Mouse (Mus musculus): ENCODE results near the gene Kif6.

The Kif6 gene

DNA sequence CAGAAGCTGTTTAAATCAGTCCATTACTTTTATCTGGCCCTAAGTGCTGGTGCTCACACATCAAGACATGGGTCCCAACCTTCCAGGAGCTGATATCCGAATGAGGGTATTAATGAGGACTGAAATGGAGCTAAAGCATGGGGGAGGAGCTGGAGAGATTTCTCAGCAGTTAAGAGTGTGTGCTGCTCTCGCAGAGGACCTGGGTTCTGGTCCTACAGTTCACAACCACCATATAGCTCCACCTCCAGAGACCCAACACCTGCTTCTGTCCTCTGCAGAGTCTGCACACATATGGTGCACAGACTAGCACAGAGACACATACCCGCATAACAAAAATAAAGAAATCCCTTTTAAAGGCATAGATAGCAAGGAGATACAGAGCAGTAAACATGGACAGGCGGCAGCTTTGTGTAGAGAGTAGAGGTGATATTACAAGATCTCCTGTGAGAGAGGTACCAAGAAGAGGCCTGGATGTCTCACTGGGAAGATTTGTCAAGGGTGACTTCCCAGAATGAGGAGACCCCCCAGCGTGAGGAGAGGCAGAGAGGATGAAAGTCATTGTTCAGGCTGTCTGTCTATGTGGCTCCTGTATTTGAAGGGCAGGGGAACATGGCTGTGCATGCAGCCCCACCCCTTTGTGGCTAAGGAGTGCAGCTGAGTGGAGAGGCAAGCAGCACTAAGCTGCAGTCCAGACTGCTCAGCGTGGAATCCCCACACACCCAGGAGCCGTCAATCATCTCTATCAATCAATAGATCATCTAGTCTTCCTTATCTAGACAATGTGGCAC lies 173.4 kb downstream of the Kif6 start:
- no peak for DNase-seq (ENCODE audit: low spot score in 2 of 2)

DNA sequence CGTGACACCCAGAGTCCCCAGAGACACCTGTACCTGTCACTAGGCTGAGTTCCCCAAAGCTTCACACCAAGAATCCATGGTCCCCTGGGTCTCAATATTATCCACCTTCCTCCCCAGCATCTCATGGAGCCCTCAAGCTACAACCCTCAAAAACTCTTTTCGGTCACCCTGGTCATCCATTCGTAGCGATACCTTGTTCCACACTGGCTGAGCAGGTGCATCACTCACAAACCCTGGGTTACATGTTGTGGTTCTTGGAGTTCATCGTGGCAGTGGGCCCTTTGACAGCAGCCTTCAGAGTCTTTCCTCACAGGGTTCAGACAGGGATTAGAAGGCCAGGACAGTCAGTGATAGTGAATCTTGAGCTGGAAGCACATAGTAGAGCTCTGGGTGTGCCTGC lies 176.6 kb downstream of the Kif6 start:
- DNase-seq (ENCODE audit: low spot score in 2 of 2), result no peak

DNA sequence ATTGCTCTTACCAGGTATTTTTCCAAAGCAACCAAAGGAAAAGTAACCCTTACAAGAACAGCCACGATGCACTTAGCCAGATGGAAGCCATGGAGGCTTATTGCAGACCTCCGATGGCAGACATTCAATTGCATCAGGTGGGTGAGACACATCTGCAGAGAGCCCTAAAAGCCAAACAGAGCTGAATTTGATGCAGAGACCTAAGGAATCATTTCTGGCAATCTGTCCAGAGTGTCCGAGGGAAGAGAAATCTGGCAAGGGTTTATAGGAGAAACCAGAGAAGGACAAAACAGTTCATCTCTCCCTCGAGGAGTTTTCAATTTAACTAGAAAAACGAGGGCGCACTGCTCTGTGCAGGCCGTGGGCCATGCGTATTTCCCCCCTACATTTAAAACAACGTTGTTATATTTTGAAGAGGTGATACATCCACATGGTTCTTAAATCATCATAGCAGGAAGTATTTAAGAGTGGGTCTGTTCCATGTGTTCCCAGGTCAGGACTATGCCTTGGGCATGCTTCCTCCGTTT lies 177.3 kb downstream of the Kif6 start:
- no peak for DNase-seq (ENCODE audit: low spot score in 2 of 2)

DNA sequence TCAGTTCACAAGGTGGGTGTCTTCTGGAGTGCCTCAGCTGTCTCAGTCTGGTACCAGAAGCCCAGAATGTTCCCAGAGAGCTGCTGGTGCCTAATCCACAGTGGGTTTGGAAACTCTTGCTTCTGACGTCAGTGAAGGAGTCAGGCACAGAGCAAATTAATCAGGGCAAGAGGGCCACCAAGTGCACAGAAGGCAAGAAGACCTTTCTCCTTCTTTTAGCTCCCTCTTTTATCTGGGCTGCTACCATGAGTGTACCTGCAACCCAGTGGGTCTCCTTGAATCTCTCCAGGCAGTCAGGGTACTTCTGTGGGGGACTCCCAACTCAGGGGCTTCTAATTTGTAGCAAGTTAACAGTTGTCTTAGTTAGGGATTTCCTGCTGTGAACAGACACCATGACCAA lies 178.0 kb downstream of the Kif6 start:
- no peak for DNase-seq (ENCODE audit: low spot score in 2 of 2)

DNA sequence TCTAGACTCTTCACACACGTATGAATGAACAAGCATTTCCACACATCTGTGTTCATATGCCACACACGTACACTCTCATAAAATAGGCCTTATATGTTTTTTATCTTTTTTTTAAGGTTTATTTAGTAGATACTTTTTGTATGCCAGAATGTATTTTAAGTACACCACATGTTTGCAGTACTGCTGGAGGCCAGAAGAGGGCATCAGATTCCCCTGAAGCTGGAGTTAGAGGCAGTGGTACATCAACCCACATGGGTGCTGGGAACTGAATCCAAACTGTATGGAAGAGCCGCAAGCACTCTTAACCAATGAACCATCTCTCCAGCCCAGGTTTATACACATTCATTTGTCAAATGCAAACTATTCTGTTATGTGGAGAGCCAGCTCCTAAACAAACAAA lies 179.0 kb downstream of the Kif6 start:
- no peak for DNase-seq (ENCODE audit: low spot score in 2 of 2)

DNA sequence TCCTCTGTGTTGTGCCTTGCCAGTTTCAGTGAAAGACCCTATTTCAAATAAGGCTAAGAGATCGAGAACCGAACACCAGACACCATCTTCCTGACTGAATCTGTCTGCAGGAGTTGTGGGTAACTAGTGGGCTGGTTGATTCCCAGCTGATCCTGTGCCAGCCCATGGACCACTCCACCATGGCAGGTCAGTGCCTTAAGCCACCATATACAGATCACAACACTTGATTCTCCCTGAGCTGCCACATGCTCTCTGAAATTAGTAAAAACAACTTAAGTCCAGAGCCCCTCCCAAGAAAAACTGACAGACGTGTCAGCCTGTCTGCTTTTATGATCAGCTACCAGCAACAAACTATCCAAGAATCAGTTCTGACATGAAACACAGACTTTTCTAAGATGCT lies 180.3 kb downstream of the Kif6 start:
- DNase-seq (ENCODE audit: low spot score in 2 of 2), result no peak

DNA sequence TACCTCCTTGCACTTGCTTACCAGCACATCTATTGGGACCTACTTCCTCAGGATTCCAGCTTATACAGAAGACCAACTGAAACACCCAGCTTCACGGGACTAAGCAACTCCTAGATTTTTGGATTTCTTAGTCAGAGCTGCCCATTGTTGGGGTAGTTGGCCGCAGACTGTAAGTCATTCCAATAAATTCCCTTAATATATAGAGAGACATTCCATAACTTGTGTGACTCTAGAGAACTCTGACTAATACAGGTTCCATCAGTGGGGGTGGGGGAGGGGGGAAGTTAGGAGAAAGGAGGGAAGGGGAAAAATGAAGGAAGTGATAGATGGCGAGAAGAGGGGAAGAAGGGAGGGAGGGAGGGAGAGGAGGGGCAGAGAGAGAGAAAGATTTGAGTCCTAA lies 181.2 kb downstream of the Kif6 start:
- DNase-seq (ENCODE audit: low spot score in 2 of 2), result no peak

DNA sequence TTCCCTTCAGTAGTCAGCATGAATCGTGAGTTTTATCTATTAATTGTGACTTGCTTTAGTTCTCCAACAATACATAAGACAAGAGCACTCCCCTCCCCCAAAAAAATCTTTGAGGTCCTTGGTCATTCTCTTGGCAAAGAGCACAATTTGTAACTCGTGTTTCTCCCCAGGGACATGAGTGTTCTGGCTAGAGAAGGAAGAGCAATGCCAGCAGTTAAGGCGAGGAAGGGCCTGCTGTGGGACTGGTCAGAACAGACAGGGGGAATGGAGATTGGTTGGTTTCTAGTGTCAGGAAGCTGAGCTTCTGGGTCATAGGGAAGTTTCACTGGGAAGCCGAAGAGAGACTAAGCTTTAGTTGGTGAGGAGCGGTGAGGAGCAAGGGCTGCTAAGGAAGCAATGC lies 184.2 kb downstream of the Kif6 start:
- DNase-seq (ENCODE audit: low spot score in 2 of 2), result peak in 1 of 2 experiments; percentile 21

DNA sequence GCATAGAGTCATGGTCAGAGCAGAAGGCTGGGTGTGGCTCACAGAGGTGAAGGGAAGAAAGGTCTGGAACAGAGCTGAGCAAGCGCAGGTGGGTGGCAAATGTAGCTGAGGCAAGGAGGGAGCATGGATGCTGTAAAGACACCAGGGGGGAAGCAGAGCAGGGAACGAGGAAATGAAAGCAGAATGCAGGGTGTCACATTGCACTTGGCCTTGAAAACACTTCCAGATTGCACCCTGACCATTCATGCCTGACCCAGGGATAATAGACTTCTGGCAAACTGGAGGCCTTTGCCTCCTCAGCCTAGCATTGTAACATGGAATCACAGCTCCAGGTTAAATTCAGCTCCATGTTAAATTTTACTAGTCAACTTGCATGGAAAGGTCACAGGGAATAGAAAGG lies 185.2 kb downstream of the Kif6 start:
- DNase-seq (ENCODE audit: low spot score in 2 of 2), result no peak

DNA sequence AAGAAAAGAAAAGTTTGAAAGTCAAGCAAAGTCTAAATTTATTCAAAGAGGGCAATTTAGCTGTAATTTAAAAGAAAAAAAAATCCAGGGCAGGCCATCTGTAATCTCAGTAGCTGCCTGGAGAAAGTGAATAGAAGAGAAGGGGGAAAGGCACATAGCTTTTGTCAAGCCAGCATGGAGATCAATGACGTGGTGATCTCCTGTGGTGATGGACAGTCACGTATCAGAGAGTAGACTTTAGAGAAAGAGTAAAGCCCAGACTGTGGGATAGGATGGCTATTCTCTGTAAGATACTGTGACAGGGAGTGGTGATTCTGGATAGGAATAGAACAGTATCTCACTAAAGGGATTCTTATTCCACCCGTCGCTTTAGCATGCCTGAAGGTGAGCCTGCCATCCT lies 192.5 kb downstream of the Kif6 start:
- DNase-seq (ENCODE audit: low spot score in 2 of 2), result no peak

DNA sequence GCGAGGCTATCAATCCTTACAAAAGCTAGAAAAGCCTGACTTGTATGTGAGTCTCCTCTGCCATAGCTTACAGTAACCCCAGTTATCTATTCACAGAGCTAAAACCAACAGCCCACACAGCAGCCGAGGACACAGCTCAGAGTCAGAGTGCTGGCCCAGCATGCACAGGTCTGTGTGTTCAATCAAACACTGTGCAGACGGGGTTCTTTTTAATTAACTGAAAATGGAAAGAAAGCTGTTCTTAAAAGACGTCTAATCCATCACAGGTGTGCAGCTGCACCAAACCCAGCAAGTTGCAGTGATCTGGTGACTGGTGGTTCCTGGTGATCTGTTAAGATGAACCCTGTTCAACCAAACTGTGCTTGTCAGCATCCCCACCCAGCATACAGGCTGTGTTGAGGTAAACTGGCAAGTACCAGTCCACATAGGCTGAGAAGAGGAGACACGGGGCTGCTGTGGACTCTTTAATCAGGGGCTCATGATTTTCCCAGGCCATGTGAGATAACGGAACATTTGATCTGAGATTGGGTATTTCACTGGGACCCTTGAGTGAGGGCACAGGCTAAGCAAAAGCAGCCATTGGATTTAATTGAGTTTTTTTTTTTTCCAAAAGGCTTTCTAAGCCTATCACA lies 193.9 kb downstream of the Kif6 start:
- DNase-seq (ENCODE audit: low spot score in 2 of 2), result no peak

DNA sequence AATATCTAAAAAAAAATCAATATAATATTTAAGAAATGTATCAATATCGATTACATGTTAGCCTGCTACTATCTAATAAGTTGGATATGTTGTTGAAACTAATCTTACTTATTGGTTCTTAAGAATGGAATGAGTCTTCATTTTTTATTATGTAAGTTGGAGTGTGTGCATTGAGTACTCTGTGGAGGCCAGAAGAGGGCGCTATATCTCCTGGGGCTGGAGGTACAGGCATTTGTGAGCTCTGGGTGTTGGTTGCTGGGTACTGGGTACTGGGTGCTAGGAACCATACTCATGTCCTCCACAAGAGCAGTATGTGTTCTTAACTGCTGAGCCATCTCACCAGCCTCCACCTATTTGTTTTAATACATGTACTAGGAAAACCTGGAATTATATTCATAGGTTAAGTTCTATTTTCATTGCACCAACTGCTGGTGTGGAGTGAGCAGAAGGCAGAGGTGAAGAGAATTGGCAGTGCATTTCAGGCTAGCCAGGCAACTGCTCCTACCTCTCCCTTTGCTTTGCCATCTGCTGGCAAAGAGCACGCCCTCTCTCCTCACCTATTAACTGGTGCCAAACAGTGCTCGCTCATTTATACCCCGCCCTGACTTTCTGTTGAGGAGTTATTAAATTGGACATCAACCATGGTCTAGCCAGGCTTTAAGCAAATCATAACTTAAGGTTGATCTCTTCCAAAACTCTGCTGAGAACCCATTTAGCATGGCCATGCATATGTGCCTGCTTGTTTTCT lies 199.1 kb downstream of the Kif6 start:
- DNase-seq (ENCODE audit: low spot score in 2 of 2), result no peak

DNA sequence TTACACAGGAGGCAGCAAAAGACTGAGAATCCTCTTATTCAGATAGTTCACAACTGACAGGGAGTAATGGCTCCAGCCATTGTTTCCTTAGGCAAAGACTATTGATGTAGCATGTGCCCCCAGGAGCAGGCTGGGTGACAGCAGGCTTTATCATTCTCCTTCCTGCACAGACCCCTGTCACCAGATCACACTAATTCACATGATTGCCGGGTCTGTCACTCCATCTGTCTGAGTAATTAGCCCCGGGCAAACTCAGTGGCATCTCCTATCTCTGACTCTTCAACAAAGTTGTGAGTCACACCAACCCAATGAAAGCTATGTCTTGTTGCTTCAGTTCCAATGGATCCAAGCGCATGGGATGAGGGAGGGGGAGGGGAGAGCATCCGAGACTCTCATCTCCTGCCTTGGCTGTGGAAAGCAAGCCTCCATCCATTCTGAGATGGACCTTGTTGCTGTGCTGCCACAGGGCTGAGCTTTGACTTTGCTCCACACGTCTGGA lies 201.2 kb downstream of the Kif6 start:
- DNase-seq (ENCODE audit: low spot score in 2 of 2), result no peak

DNA sequence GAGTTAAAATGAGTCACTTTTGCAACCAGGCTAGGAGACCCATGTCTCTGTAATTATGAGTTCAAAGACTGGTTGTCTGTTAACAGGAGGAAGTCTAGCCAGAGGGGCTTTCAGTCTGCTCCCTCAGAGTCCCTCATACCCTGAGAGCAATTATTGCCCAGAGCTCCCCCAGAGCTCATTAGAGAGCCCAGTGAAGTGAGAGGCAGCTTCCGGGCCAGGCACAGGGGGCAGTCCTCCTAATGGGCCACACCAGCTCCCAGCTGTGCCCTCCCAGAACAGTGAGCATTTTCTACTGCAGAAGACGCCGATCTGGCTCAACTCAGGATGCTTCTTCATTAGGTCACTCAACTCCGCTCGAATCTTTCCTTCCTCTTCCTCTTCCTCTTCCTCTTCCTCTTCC lies 201.8 kb downstream of the Kif6 start:
- DNase-seq (ENCODE audit: low spot score in 2 of 2), result no peak

DNA sequence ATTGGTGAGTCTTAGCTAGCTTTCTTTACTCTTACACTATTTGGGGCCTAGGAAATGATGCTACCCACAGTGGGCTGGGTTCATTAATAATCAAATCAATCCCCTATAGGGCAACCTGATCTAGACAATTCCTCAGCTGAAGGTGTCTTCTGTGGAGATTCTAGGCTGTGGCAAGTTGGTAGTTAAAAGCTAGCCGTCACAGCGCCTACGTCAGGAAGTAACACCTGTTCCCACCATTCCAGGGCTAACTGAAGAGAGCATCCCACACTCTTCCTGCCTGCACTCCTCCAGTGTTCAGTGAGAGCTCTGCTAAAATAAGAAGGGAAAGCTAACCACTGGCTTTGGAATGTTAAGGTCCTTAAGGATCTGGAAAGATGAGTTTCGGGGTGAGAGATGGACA lies 205.3 kb downstream of the Kif6 start:
- DNase-seq (ENCODE audit: low spot score in 2 of 2), result no peak

DNA sequence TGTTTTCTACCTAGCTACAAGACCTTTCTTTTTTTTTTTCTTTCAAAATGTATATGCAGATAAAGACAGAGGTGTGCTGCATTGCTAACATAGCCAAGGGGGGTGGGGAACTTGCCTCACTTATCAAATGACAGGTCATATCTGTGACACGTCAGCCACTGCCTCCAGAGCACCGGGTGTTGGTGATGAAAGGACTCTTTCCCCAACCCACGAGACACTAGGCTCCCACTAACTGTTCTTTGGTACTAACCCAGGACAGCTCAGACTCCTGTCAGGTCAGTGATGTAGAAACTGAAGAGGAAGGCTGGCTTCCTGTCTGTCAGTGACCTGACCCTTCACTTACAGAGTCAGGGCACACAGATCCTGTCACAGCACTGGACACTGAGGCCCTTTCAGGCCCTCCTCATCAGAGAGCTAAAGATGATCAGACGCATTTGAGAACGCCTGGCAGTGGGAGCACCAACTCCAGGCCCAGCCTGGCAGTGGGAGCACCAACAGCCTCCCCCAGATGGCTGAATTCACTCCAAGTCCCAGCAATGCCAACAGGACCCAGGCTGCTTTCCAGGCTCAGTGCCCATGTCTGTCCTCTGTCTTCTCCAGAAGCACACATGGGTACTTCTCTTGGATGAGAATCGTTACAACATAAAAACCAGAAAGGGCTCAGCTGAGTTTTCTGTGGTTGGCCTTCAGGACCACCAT lies 209.4 kb downstream of the Kif6 start:
- DNase-seq (ENCODE audit: low spot score in 2 of 2), result no peak

DNA sequence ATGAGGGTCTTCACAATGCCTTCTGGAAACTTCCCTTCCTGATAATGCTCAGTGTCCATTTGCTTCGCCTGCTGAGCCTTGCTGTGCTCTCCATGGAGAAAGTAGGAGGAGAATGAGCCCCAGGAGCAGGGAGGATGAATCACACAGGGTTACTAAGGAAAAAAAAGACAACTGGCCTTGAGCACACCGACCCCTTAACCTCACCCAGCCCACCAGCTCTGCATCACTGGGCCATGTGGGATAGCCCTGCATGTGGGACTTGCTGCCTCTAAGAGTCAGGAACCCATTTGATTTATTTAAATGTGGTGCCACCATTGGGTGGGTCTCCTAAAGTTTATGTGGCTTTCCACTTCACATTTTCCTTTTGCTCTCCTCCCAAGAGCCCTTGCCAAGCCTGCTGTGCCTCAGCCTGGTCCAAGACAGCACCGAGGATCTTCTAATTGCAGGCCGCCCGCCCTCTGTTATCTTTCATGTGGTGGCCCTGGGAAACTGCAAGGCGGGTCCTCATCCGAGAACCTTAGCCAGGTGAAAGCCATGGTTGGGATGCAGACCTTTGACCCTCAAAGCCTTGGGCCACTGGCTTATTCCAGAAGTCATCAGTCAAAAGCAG lies 210.0 kb downstream of the Kif6 start:
- DNase-seq (ENCODE audit: low spot score in 2 of 2), result no peak

DNA sequence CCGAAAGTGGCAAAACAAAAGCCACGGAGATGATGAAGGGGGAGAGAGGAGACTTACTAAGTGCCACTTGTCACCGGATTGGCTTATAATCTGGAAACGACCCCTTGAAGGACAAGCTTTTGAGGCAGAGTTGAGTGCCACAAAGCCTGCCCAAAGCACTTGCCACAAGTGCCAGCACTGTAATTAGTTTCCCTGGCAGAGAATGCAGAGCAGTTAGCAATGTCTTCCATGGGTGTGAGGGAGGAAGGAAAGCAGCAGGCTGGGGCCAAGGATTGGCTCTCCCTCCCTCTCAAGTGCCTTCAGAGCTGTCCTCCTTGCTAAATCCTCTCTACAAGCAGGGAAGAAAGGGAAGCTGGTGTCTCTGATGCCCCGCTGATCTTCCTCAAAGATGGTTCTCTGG lies 210.9 kb downstream of the Kif6 start:
- DNase-seq (ENCODE audit: low spot score in 2 of 2), result no peak

DNA sequence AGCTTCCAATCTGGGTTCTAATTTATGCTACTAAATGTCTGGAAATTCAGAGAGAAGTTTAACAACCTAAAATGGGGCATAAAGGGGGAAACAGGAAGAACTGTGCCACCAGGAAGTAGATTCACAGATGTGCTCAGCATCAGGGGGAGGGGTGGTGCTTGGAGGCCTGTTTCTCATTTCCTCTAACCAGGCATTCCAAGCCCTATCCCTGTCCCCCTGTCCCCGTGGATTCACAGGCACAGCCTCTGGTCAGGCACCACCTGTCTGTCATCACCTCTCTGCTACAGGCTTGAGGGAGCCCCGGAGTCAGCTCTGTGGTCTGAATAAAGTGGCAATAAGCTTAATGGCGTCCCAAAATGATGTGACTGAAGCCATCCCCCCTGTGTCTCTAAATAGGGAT lies 216.8 kb downstream of the Kif6 start:
- no peak for DNase-seq (ENCODE audit: low spot score in 2 of 2)

DNA sequence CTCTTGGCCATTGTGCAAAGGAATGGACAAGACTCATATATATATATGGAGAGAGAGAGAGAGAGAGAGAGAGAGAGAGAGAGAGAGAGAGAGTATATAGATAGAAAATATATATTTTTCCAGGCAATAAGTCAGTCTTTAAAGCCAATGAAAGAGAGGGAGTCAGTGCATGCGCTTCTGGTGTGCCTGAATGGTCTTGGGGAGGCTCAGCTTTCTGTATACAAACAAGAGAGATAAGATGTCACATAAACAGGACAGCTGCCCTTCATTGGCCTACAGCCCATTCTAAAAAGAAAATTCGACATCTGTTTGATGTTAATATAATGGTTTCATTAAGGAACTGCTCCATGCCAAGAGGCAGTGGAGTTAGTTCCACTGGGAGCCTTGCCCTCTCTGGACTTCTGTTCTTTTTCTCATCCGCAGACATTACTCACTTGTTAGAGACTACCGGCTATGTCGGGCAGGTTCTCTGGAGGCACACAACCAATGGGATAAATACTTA lies 219.2 kb downstream of the Kif6 start:
- DNase-seq (ENCODE audit: low spot score in 2 of 2), result no peak

DNA sequence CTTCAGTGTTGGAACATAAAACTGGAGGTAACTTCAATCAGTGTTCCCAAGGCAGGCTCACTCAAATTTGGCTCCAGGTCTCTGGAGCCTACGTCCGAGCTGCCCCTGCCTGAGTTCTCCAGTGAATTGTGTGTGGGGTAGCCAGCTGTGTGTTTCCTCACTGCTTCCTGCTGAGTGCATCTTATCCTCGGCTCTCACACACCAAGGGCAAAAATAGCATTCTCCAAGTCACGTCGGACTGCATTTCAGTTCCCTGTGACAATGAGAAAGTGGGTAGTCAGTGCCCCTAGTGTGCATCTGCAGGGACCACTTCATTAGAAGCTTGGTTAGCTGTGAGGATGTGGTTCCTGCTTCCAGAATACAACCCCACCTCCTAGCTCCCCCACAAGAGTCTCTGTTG lies 222.5 kb downstream of the Kif6 start:
- DNase-seq (ENCODE audit: low spot score in 2 of 2), result no peak
